Mouse (Mus musculus) lung, adult 2 months (tissue): ENCODE results near the gene Crcp. TPM values are rescaled to one million over a fixed set of nuclear protein-coding genes. Genes with fewer than 3 reads are reported as not detected.

Experiments used
- DNase-seq: peaks from one replicate; pipeline ENCODE4 v3.0.0; 2022
- H3K4me1 ChIP-seq: fragments of 200-500 bp; 2 replicates; pipeline ENCODE4 v1.6.1; 2011; ENCODE audit warnings: low read length; ENCODE audit not compliant: control insufficient read depth, insufficient read depth
- H3K4me3 ChIP-seq: fragments of 200-500 bp; replicated peaks from 2 replicates; pipeline ENCODE3; 2011; ENCODE audit warnings: low read depth, mild to moderate bottlenecking, control low read depth, low read length; ENCODE audit errors: extremely low read depth
- CTCF ChIP-seq: fragments of 200-500 bp; IDR thresholded peaks from 2 replicates; pipeline ENCODE4 v1.5.1; 2011; ENCODE audit warnings: mild to moderate bottlenecking, low read length, control low read depth; ENCODE audit not compliant: insufficient read depth
- POLR2A ChIP-seq: fragments of 200-500 bp; IDR thresholded peaks from 2 replicates; pipeline ENCODE4 v1.6.1; 2011; ENCODE audit warnings: low read depth, mild to moderate bottlenecking, control low read depth, low read length, borderline replicate concordance; ENCODE audit errors: extremely low read depth
- WGBS: fragments of 180-500 bp; shearing (Covaris S2); methylation state at CpG from one replicate; pipeline ENCODE4 v1.1.7; 2018; 5-methylcytosine and 5-hydroxymethylcytosine counted together
- polyA plus RNA-seq: library from polyadenylated mRNA; depleted of rRNA; stranded (reverse); fragments of >200 nt; gene quantifications from 2 replicates; pipeline ENCODE4 v1.2.3, GENCODE M21; 2012

The Crcp gene
- polyA plus RNA-seq, 1 experiment = 12.9 TPM

DNA sequence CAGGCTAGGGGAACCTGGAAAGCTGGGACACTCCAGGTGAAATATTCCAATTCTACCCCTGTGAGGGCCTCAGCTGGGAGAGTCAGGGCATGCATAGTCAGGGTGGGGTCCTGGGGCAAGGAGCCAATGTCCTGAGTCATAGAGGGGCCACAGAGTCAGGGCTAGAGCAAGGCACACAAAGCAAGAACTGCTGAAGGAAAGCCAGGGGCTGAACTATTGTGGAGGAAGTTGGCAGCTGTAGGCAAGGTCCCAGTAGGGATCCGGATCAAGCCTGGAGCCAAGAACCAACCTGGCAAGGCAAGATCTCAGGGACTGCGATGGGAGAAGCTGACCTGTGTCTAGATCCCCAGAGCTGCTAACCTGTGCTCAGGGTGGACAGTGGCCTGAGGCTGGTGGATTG, 34.7 kb downstream of the Crcp start:
- Histone ChIP-seq H3K4me1 (peaks cover 3% of the 10 kb centered on the region; the same call in 1 of the 2 replicates), H3K4me3 (no peak overlapping the region)
- WGBS = 66% methylated on average over 2 of the region's 2 CpGs
- no peak for DNase-seq
- TF ChIP-seq POLR2A = no peak
- TF ChIP-seq CTCF = no peak

DNA sequence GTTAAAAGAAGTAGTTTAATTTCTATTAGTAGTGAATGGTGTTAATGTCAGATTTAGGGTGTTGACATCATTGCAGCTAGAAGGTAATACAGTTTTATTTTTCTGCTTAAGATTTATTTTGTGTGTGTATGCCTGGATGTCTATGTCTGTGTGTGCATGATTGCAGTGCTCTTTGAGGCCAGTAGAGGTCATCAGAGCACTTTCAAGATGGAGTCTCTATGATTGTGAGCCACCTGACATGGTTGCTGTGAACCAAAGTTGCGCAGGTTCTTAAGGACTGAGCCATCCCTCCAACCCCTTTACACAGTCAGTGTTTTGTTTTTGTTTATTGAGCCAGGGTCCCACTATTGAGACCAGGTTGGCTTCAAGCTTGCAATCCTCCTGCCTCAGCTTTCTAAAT, 36.5 kb downstream of the Crcp start:
- TF ChIP-seq CTCF = no peak
- no peak for TF ChIP-seq POLR2A
- 97% methylated on average over 1 of the region's 1 CpGs for WGBS
- no peak overlapping the region for H3K4me3 ChIP-seq
- DNase-seq = no peak
- peaks cover 3% of the 10 kb centered on the region; the same call in 1 of the 2 replicates for H3K4me1 ChIP-seq

DNA sequence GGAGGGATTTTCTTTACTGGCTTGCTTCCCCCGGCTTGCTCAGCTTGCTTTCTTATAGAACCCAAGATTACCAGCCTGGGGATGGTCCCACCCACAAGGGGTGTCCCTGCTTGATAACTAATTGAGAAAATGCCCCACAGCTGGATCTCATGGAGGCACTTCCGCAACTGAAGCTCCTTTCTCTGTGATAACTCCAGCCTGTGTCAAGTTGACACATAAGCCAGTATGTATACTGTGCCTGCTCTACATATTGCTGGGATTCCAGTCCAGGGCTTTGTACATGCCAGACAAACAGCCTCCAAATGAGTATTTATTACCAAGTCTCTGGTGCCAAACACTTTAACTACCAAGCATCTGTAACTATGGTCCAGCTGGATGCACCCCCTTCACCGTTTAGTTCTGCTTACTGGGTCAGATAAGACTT, 38.8 kb downstream of the Crcp start:
- H3K4me3 ChIP-seq = no peak overlapping the region
- 62% methylated on average over 3 of the region's 3 CpGs for WGBS
- H3K4me1 ChIP-seq = no peaks in the 10 kb centered on the region
- no peak for DNase-seq
- no peak for TF ChIP-seq CTCF

DNA sequence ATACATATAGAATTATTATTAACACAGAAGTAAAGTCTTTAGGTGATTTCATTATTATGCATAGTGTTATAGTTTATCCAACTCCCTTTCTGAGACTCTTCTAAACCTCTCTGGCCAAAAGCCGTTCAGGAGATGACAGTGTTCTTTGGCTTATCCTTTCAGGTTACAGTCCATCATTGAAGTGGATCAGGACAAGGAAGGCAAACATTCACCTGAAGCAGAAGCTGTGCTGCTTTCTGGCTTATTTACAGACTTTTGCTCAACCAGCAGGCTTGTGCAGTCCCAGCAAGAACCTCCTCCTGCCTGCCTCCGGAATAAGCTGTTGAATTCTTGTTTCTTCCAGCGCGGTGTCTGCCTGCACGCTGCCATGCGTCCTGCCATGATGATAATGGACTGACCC, 43.9 kb downstream of the Crcp start, which contains the start of gene Tpst1:
Gene Tpst1 (plus strand): TSS at position 301 of the 400 bp plus-strand sequence.
- DNase-seq = no peak
- 84% methylated on average over 6 of the region's 6 CpGs for WGBS
- no peak within 1 kb of the TSS for H3K4me3 ChIP-seq
- H3K4me1 ChIP-seq = no peaks in the 10 kb centered on the region
- TF ChIP-seq CTCF (no peak), POLR2A (no peak)

DNA sequence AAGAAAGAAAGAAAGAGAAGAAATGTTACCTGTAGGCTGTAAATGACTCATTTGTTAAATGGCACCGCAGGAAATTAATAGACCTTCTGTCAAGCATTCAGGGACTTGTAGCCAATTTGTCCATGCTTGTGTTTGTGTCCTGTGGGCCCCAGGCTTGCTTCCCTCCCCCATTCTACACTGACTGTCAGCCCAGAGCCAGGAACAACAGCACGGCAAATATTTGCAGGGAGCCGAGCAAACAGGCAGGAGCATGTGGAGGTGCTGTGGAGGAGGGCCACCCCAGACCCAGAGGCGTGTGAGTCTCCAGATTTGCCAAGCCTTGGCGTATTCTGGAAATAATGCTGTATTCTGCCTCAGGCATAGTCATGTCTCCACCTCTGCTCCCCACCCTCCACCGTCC, 45.4 kb downstream of the Crcp start:
- peak; percentile 25 for DNase-seq
- Histone ChIP-seq H3K4me1 (peaks cover 3% of the 10 kb centered on the region; the same call in 1 of the 2 replicates), H3K4me3 (peak overlapping the region; percentile 21)
- 64% methylated on average over 6 of the region's 6 CpGs for WGBS
- TF ChIP-seq CTCF (no peak), POLR2A (no peak)

DNA sequence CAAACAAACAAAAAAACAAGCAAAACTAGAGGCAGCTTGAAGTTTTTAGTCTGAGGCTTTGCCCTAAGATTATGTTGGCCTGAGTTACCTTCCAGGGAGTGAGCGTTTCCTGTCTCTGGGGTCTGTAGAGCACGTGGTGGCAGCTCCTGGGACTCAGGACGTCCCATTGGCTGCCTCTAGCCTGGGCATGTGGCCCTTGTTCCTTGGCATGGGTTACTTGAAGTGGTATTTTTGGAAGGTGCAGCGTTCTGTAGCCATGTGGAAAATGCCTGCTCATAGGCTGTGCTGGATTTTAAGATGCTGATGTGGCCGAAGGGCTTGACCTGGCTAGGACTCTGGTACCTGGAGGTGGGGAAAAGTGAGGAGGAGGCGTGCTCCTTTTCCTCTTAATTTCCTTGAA, 47.3 kb downstream of the Crcp start:
- no peak overlapping the region for H3K4me3 ChIP-seq
- peaks cover 3% of the 10 kb centered on the region; the same call in 1 of the 2 replicates for H3K4me1 ChIP-seq
- 52% methylated on average over 6 of the region's 6 CpGs for WGBS
- no peak for TF ChIP-seq CTCF
- no peak for DNase-seq

DNA sequence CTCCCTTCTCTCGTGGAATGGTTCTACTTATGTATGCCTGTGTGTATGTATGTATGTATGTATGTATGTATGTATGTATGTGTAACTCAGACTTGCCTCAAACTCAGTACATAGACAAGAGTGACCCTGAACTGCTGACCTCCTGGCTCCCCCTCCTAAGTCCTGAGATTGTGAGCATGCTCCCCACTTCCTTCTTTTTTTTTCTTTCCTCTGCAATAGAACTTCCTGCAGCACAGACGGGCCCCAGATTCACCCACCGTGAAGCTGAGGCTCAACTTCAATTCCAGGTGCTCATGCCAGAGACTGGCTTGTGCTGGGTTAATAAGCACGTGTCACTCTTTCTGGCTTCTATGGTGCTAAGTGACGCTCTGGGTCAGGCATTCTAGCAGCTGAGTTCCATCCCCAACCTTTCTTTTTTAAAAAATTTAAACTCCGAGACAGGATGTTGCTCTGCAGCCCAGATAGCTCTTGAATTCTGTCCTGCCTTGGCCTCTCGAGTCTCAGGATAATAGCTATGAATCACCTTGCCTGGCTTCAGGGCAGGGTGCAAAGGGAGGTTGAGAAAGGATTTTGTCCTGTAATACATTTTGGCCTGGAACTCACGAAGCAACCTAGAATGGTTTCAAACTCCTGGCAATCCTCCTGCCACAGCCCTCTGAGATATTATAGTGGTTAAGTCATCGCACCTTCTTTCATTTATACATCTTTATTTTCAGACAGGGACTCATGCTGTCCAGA, 49.2 kb downstream of the Crcp start:
- no peak overlapping the region for H3K4me3 ChIP-seq
- 47% methylated on average over 9 of the region's 9 CpGs for WGBS
- no peak for DNase-seq
- no peak for TF ChIP-seq CTCF
- no peak for TF ChIP-seq POLR2A
- H3K4me1 ChIP-seq = peaks cover 3% of the 10 kb centered on the region; the same call in 1 of the 2 replicates

DNA sequence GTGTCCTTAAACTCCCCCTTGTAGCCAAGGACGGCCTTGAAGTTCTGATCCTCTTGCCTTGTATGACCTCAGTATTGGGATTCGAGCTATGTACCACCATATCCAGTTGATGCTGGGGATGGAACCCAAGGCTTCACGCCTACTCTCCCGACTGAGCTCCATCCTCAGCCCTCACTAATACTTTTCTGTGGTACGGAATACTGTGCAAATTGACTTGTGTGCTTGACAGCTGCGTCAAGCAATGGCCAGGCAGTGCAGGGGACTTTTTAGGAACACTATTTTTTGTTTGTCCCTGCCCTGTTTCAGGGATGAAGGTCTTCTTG, 49.7 kb downstream of the Crcp start:
- Histone ChIP-seq H3K4me3 (peak overlapping the region; percentile 62), H3K4me1 (peaks cover 6% of the 10 kb centered on the region; the same call in 1 of the 2 replicates)
- no peak for TF ChIP-seq POLR2A
- no peak for TF ChIP-seq CTCF
- WGBS = 30% methylated on average over 6 of the region's 6 CpGs
- no peak for DNase-seq

DNA sequence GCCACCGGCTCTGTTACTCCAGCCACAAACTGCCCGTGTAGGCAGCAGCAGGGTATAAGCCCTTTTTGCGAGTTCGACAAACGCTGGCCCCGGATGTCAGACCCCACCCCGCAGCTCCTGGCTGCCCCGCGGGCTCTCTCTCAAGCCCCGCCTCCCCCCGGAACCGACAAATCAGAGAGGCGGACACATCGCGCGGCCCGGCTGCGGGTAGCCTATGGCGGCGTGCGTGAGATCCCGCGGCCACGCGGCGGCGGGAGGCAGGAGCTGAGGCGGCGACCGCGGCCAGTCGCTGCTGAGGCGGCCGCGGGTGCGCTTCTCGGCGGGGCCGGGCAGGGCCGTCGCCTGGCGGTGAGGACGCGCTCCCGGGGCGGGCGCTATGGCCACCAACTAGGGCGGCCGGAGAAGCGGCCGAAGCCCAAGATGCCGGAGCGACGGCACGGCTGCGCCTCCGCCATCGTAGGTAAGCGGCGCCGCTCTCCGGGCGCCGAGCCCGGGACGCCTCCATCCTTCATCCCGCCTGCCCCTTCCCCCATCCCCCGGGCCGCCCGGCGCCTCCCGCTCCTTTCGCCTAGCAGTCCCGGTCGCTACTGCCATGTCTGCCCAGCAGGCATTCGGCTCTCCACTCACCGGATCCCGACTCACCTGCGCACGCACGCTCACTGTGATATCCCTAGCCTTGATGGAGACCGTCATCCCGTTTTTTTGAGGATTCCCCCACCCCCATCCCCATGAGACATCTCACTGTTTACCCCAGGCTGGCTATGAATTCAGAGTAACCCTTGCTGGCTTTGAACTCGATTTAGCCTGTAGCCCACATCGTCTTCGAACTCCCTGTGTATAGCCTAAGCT, 50.3 kb downstream of the Crcp start:
- WGBS = under 1% methylated on average over 86 of the region's 86 CpGs
- DNase-seq = peak; percentile 95
- Histone ChIP-seq H3K4me1 (peaks cover 6% of the 10 kb centered on the region), H3K4me3 (peak overlapping the region; percentile 85)
- TF ChIP-seq CTCF (no peak), POLR2A (peak; percentile 40)
